Mouse (Mus musculus): ENCODE results near the gene Tecr.

Tecr gene

DNA sequence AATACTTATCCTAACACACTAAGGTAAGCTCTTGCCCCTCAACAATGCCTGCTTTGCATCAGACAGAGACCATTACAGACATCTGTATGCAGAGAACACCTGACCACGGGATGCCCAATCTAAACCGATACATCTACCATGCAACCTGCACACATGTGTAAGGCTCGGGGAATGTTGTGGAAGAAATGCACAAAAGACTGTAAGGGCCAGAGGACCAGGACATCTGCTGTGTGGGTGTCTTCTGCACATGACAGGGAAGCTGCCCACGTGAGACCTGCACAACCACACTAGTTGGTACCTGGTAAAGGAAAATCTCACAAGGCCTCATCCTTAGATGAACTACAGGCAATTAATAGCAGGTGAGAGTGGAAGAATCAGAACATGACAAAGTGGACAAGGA lies 44.5 kb downstream of the Tecr start:
- DNase-seq (ENCODE audit: low spot score): no peak

GRCm38 (mm10) chr8:83562669-83563068 lies 45.1 kb downstream of the Tecr start:
- DNase-seq (ENCODE audit: low spot score): no peak

DNA sequence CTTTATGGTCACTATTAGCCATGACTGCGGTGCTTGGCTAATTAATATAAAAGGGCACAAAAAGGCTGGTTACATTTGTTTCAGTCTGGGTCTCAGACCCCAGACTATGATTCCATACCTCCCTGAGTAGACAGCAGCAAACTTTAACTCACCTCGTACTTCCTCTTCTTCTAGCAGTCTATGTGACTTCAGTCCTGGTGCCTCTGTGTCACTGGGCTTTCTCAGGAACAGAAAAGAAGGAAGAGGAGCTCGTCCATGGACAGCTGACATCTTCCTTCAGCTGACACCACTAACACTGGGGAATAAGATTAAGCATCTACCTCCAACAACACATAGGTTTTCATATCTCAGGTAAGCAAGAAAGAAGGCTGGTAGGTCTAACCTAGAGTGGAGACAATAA lies 72.0 kb downstream of the Tecr start, which contains the start of gene Olfr370:
Olfr370 (plus strand) TSS at position 45 of the 400 bp plus-strand sequence.
- DNase-seq (ENCODE audit: low spot score): no peak

- no peak for DNase-seq (ENCODE audit: low spot score)
Measured at GRCm38 (mm10) chr8:83534802-83535201, 73.0 kb downstream of the Tecr start.

Data from layer of hippocampus, adult 9-10 months (tissue).